21 mouse cellular contexts compared by ENCODE assay signal in genomic region chr6:99042175-99042954, GRCm38 (mm10).
"Had no signal": no experiment of that assay in that cellular context is flagged by ENCODE, and none has a peak within 500 bp of the region (broad histone marks: within the 10 kb centered on the region; RNA-seq: fewer than 3 reads in every experiment).

No protein-coding gene starts in this region.

- ATAC-seq: hindbrain, embryonic 16.5 days; inflammation-experienced regulatory T-cells, adult 6 months; liver, embryonic 12.5 days had no signal

- H3K4me3 ChIP-seq: gastrocnemius, adult 2 months; heart, embryonic 10.5 days; heart, embryonic 12.5 days; kidney, embryonic 15.5 days; layer of hippocampus, adult 2 months; limb, embryonic 13.5 days; limb, embryonic 15.5 days; liver, embryonic 12.5 days had no signal

- H3K27me3 ChIP-seq: heart, embryonic 12.5 days; kidney, embryonic 15.5 days; limb, embryonic 15.5 days; liver, embryonic 12.5 days had no signal

- H3K36me3 ChIP-seq: heart, embryonic 10.5 days; heart, embryonic 12.5 days; kidney, embryonic 15.5 days; limb, embryonic 13.5 days; limb, embryonic 15.5 days; liver, embryonic 12.5 days had no signal

- H3K4me1 ChIP-seq: kidney, embryonic 15.5 days had no signal

- H3K9ac ChIP-seq: heart, embryonic 12.5 days; hindbrain, embryonic 14.5 days; kidney, embryonic 15.5 days; limb, embryonic 13.5 days; limb, embryonic 15.5 days; liver, embryonic 12.5 days; liver, embryonic 14.5 days had no signal

- H3K9me3 ChIP-seq: heart, embryonic 10.5 days; heart, embryonic 12.5 days; kidney, embryonic 15.5 days; limb, embryonic 13.5 days; limb, embryonic 15.5 days; liver, embryonic 12.5 days had no signal

- H3K4me2 ChIP-seq: heart, embryonic 12.5 days; hindbrain, embryonic 14.5 days; kidney, embryonic 15.5 days; limb, embryonic 13.5 days; limb, embryonic 15.5 days; liver, embryonic 12.5 days had no signal

- DNase-seq: gastrocnemius, adult 2 months; gastrocnemius, postnatal 10 days; gastrocnemius, postnatal 25 days; kidney, adult 11 months; kidney, adult 2 months; kidney, adult 9 months; layer of hippocampus, adult 9-11 months; layer of hippocampus, postnatal 36 days; left cerebral cortex, postnatal 4 days had no signal

- H3K27ac ChIP-seq: gastrocnemius, adult 2 months; heart, embryonic 10.5 days; hindbrain, embryonic 14.5 days; kidney, embryonic 15.5 days; kidney, postnatal 0 days; layer of hippocampus, adult 2 months; limb, embryonic 13.5 days; limb, embryonic 15.5 days; liver, embryonic 12.5 days; liver, embryonic 14.5 days had no signal
